Mouse (Mus musculus): ENCODE measurements around the gene Gm49325.

- TF ChIP-seq SRF (IDR thresholded peaks at IDR 0.05; ENCODE audit: control insufficient read depth, insufficient read length, low read depth) = no peak
- TF ChIP-seq USF1 (IDR thresholded peaks at IDR 0.05; ENCODE audit: low read depth) = no peak
- TF ChIP-seq TCF12 (IDR thresholded peaks at IDR 0.05; ENCODE audit: insufficient read depth, poor library complexity, severe bottlenecking) = no peak
- TF ChIP-seq E2F4 (IDR thresholded peaks at IDR 0.05; ENCODE audit: insufficient read depth) = no peak
- TF ChIP-seq POLR2A (IDR thresholded peaks at IDR 0.05; ENCODE audit: insufficient read length, low read depth) = no peak
- TF ChIP-seq MYOD1 (IDR thresholded peaks at IDR 0.05; ENCODE audit: control insufficient read depth in 1 of 3, insufficient read length in 2 of 3, low read depth in 2 of 3) = no peak
Observed at GRCm38 (mm10) chr10:77604958-77605357, 1.0 kb upstream of the Gm49325 start.
